Mouse (Mus musculus) stomach, embryonic 16.5 days (tissue): ENCODE measurements around the gene Prr11. TPM values are rescaled to one million over a fixed set of nuclear protein-coding genes. Genes with fewer than 3 reads are reported as not detected.

Experiments
- ATAC-seq: fragments of 200-750 bp; cut with Nextera tagmentation; 2 replicates; pipeline ENCODE4 v1.8.0; 2017; ENCODE audit warnings: moderate number of reproducible peaks, moderate TSS enrichment; ENCODE audit not compliant: insufficient read depth, low FRiP score
- H3K27ac ChIP-seq: fragments of 300-500 bp; sonication (generic); 2 replicates; pipeline ENCODE4 v1.5.1; 2014; ENCODE audit warnings: low read length
- H3K27me3 ChIP-seq: fragments of 300-500 bp; sonication (generic); 2 replicates; pipeline ENCODE4 v1.6.1; 2014; ENCODE audit warnings: low read length, control low read depth, mixed read lengths; ENCODE audit not compliant: control insufficient read depth, insufficient read depth
- H3K36me3 ChIP-seq: fragments of 300-500 bp; sonication (generic); 2 replicates; pipeline ENCODE4 v1.6.1; 2014; ENCODE audit warnings: low read length; ENCODE audit not compliant: control insufficient read depth, insufficient read depth
- H3K4me1 ChIP-seq: fragments of 300-500 bp; sonication (generic); 2 replicates; pipeline ENCODE4 v1.6.1; 2014; ENCODE audit warnings: low read length, control low read depth, mixed read lengths; ENCODE audit not compliant: control insufficient read depth, insufficient read depth
- H3K4me2 ChIP-seq: fragments of 300-500 bp; sonication (generic); 2 replicates; pipeline ENCODE4 v1.6.1; 2014; ENCODE audit warnings: low read depth, low read length, mixed read lengths
- H3K4me3 ChIP-seq: fragments of 300-500 bp; sonication (generic); replicated peaks from 2 replicates; pipeline ENCODE4 v1.5.1; 2014; ENCODE audit warnings: mild to moderate bottlenecking, low read length
- H3K9ac ChIP-seq: fragments of 300-500 bp; sonication (generic); 2 replicates; pipeline ENCODE4 v1.6.1; 2014; ENCODE audit warnings: low read length
- H3K9me3 ChIP-seq: fragments of 300-500 bp; sonication (generic); replicated peaks from 2 replicates; pipeline ENCODE4 v1.6.1; 2016; ENCODE audit warnings: low read length, control low read depth; ENCODE audit not compliant: control insufficient read depth
- WGBS: fragments of 180-500 bp; shearing (Covaris S2); extraction: QIAGEN DNeasy Blood & Tissue Kit; methylation state at CpG from one replicate; pipeline ENCODE4 v1.1.7; 2014; 5-methylcytosine and 5-hydroxymethylcytosine counted together
- polyA plus RNA-seq: library from polyadenylated mRNA; unstranded; fragments of >200 nt; fragmentation: Nextera tagmentation; extraction: Ambion mirVana; gene quantifications from 2 replicates; pipeline ENCODE4 v1.2.1, GENCODE M21; 2015

Prr11 gene
- polyA plus RNA-seq: 6.0 and 6.9 TPM in 2 replicates

DNA sequence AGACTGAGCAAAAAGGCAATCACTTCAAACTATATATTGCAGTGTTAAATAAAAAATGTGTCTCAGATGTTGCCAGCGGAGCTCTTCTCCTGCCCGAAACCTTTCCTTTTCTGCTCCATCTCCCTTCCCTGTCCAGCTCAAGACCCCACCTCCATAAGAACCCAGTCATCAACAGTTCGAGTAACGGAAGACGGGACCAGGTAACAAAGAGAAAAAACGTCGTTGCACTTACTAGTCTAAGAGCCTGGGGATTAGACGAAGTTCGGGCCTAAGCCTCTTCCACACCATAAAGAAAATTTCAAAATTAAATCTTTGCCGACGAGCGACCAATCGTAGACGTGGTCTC lies at the start of gene Prr11:
TSS of gene Prr11 (minus strand) at position 300 of the 346 bp plus-strand sequence.
- peak within 1 kb of the TSS; percentile 68 for H3K4me2 ChIP-seq
- H3K4me1 ChIP-seq: peaks cover 9% of the 10 kb centered on the region
- peak within 1 kb of the TSS; percentile 68 for H3K4me3 ChIP-seq
- H3K9ac ChIP-seq: peak within 1 kb of the TSS; percentile 86
- no peaks in the 10 kb centered on the region for H3K9me3 ChIP-seq
- no peak for ATAC-seq
- WGBS: under 1% methylated on average over 14 of the region's 14 CpGs
- no peaks in the 10 kb centered on the region; the same call in 1 of the 2 replicates for H3K36me3 ChIP-seq
- H3K27ac ChIP-seq: peak within 1 kb of the TSS; percentile 96
- H3K27me3 ChIP-seq: no peaks in the 10 kb centered on the region

DNA sequence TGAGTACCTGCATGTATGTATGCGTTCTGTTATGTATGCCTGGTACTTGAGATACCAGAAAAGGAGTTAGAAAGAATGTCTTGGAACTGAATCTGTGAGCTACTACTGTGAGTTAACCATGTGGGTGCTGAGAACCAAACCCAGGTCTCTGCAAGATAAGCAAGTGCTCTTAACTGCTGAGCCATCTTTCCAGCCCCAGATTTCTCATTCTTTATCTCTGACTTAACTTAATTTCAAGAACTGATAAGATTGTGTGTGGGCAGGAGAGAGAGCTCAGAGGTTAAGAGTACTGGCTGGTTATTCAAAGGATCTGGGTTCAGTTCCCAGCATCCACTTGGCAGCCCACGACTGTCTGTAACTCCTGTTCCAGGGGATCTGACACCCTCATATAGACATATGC lies 49.5 kb upstream of the Prr11 start:
- Histone ChIP-seq H3K9ac (no peak overlapping the region), H3K9me3 (no peaks in the 10 kb centered on the region), H3K36me3 (no peaks in the 10 kb centered on the region), H3K4me1 (no peaks in the 10 kb centered on the region), H3K27me3 (no peaks in the 10 kb centered on the region), H3K27ac (no peak overlapping the region), H3K4me3 (no peak overlapping the region), H3K4me2 (no peak overlapping the region)
- ATAC-seq: no peak
- 94% methylated on average over 2 of the region's 2 CpGs for WGBS

DNA sequence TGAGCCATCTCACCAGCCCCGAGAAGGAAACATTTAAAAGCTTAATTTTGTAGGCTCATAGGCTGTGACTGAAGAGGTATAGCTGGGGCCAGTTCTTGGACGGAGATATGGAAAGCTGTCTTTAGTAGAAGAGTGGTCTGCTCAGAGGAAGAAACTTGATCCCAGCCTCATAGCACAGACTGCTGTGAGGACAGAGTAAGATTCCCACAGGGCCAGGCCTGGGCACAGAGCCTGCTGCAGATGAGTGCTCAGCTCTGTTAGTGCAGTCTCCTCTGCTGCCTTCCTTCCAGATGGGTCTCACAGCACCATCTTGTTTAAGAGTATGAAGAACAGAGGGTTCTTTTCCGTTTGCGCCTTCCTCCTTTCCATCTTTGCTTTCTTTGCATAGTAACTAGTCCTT lies 27.7 kb upstream of the Prr11 start:
- H3K9me3 ChIP-seq: no peaks in the 10 kb centered on the region
- 92% methylated on average over 4 of the region's 4 CpGs for WGBS
- H3K9ac ChIP-seq: no peak overlapping the region
- no peaks in the 10 kb centered on the region for H3K4me1 ChIP-seq
- no peaks in the 10 kb centered on the region for H3K27me3 ChIP-seq
- no peaks in the 10 kb centered on the region for H3K36me3 ChIP-seq
- no peak for ATAC-seq
- no peak overlapping the region for H3K4me2 ChIP-seq
- H3K27ac ChIP-seq: no peak overlapping the region
- no peak overlapping the region for H3K4me3 ChIP-seq

DNA sequence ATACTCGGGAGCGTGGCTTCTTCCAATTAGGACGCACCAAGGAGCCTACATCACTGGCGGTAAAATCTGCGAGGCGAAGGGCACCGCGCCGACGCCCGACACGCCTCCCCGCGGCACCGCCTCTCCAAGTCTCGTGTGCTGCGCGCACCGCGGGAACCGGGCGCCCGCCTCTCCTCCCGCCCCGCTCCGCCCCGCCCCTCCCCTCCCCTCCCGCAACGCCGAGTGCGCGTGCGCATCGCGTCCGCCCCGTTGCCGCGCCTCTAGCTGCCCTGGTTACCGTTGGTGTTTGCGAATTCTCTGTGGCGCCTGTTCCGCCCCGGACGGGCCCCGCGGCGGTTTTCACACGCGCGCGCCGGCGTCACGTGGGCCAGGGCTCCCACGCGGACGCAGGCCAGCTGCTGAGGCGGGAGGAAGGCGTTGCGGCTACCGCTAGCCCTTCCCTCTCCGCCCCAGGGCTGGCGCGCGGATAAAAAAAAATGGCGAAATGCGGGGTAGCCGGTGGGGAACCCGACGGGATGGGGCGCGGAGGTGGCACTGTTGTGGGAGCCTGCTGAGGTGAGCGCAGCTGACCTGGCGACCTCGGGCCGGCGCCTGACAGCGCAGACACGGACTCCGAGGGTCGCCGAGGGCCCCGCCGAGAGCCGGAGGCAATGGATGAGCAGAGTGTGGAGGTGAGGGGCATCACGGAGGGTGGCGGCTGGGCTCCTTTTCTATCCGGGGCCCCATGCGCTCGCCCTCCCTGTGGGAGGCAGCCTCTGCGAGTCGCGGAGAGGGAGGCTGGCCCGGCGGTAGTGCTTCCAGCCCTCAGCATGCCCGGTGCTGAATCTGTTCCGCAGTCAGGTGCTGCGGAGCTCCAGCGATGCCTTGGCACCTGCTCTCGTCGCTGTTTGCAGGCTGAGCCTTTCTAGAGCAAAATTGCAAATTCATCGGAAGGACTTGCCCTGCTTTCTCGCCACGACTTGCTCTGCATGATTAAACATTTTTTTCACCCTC lies 18.6 kb upstream of the Prr11 start, which contains the start of gene Trim37:
TSS of gene Trim37 (plus strand) at position 254 of the 993 bp plus-strand sequence.
- Histone ChIP-seq H3K4me2 (peak within 1 kb of the TSS; percentile 57), H3K9ac (peak within 1 kb of the TSS; percentile 86), H3K36me3 (0 out of 2 replicates have a peak, but pooled peaks cover 3% of the 10 kb centered on the region), H3K9me3 (no peaks in the 10 kb centered on the region), H3K27ac (peak within 1 kb of the TSS; percentile 86), H3K27me3 (no peaks in the 10 kb centered on the region), H3K4me1 (peaks cover 3% of the 10 kb centered on the region), H3K4me3 (peak within 1 kb of the TSS; percentile 89)
- WGBS: under 1% methylated on average over 96 of the region's 105 CpGs
- ATAC-seq: peak; percentile 96

DNA sequence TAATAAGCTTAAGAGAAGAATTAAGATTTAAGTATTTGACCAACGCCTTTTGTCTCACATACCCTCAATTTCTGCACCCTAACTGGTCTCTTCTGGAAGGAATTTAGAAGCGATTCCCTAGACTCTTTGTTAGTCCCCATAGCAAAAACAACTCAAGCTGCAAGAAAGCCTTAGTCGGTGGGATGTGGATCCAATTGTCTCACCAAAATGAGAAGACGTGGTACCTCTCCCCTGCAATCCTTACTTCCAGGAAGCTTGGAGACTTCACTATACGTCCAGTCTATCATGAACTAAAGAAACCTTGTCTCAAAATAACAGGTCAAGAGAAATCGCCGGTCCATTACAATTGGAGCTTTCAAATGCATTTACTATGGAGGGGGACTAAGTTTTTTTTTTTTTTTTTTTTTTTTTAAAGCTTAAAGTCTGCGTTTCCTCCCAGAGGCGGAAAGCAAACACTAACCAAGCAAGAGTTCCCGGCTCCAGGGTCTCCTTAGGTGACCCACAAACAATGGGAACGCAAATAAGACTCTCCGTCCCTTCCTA lies 17.8 kb upstream of the Prr11 start:
- ATAC-seq: no peak
- Histone ChIP-seq H3K9ac (peak overlapping the region; percentile 71), H3K4me1 (peaks cover 3% of the 10 kb centered on the region), H3K4me2 (peak overlapping the region; percentile 57), H3K9me3 (no peaks in the 10 kb centered on the region), H3K4me3 (peak overlapping the region; percentile 89), H3K36me3 (0 out of 2 replicates have a peak, but pooled peaks cover 3% of the 10 kb centered on the region), H3K27me3 (no peaks in the 10 kb centered on the region), H3K27ac (peak overlapping the region; percentile 83)
- 2% methylated on average over 12 of the region's 12 CpGs for WGBS

DNA sequence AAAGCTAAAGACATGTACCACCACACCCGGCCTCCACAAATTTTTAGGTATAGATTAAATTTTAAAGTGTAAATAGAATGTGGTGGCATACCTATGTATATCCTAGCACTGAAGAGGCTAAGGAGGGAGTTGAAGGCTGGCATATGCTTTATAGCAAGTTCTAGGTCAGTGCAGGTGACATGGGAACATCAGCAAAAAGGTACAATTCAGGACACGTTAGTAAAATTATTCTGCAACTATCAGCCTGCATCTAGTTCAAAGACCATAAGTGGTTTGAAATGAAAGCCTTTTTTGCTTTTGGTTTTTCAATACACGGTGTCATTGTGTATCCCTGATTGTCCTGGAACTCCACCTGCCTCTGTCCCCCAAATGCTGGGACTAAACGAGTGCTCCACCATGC lies 17.1 kb upstream of the Prr11 start:
- Histone ChIP-seq H3K9me3 (no peaks in the 10 kb centered on the region), H3K27ac (peak overlapping the region; percentile 23; the same call in 1 of the 2 replicates), H3K4me1 (peaks cover 3% of the 10 kb centered on the region), H3K27me3 (no peaks in the 10 kb centered on the region), H3K9ac (no peak overlapping the region; the same call in 1 of the 2 replicates), H3K36me3 (0 out of 2 replicates have a peak, but pooled peaks cover 7% of the 10 kb centered on the region), H3K4me2 (peak overlapping the region; percentile 57), H3K4me3 (0 out of 2 replicates have a peak overlapping the region, but pooled peaks have one; percentile 89)
- ATAC-seq: no peak
- 50% methylated on average over 4 of the region's 4 CpGs for WGBS

DNA sequence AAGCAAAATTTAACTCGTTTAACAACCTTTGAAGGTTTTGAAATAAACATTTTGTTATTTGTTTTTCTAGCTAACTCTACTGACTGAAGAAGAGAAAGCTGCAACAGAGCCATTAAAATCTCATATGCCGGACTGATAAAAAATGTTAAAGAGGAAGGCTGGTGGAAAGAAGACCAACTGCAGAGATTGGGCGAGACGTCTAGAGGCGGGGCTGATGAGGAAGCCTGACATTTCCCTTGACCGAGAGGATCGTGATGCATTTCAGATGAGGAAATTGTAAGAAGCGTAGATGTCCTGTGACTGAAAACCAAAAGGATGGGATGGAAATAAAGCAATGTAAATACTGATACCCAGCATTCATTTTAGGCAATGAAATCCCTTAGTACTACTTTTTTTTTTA lies 13.4 kb upstream of the Prr11 start:
- Histone ChIP-seq H3K4me1 (peaks cover 3% of the 10 kb centered on the region), H3K36me3 (peaks cover 22% of the 10 kb centered on the region; the same call in 1 of the 2 replicates), H3K4me3 (no peak overlapping the region), H3K27ac (no peak overlapping the region), H3K9me3 (no peaks in the 10 kb centered on the region), H3K9ac (no peak overlapping the region), H3K27me3 (no peaks in the 10 kb centered on the region), H3K4me2 (no peak overlapping the region)
- WGBS: 78% methylated on average over 8 of the region's 8 CpGs
- ATAC-seq: no peak

DNA sequence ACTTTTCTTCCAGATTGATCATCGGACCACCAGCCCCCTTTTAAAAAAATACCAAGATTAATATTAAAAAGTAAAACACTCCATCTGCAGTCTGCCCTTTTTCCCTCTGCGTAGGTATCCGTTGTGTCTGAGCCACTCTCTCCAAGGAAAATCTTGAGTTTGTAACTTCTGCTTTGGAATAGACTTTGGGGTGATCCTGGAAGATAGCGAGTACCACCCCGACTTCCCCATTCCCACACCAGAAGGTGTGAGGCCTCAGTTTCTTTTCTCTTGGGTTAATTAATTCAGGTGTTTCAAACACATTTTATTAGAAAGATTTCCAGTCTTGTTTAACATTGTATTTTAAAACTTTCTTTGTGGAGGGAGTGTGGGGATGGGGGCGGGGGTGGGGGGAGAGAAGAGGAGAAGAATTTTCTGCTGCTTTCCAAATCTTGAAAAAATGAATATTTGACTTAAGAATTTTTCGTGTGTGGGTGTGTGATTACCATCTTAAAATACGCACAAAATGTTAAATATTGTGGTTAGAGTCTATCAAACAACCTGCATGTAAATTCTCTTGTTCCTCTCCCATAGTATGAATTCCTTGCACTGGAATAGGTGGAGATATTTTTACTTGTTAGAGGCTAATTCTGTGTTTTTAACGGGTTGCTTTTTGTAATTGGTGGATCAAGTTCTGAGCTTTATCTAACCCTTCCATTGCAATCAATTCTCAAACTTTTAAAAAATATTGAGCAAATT lies 1.8 kb upstream of the Prr11 start:
- WGBS: 1% methylated on average over 9 of the region's 9 CpGs
- Histone ChIP-seq H3K9me3 (no peaks in the 10 kb centered on the region), H3K36me3 (peaks cover 8% of the 10 kb centered on the region), H3K4me2 (peak overlapping the region; percentile 57), H3K4me3 (peak overlapping the region; percentile 68), H3K27me3 (no peaks in the 10 kb centered on the region), H3K4me1 (peaks cover 9% of the 10 kb centered on the region), H3K27ac (peak overlapping the region; percentile 96), H3K9ac (peak overlapping the region; percentile 86)
- no peak for ATAC-seq
